Mouse (Mus musculus) retina, embryonic 14.5 days (tissue): Measurements from ENCODE around the gene Sec24d.

ENCODE experiments used
- DNase-seq: peaks from one replicate; pipeline ENCODE4 v3.0.0-alpha.2; 2015; ENCODE audit warnings: low spot score

Gene Sec24d

DNA sequence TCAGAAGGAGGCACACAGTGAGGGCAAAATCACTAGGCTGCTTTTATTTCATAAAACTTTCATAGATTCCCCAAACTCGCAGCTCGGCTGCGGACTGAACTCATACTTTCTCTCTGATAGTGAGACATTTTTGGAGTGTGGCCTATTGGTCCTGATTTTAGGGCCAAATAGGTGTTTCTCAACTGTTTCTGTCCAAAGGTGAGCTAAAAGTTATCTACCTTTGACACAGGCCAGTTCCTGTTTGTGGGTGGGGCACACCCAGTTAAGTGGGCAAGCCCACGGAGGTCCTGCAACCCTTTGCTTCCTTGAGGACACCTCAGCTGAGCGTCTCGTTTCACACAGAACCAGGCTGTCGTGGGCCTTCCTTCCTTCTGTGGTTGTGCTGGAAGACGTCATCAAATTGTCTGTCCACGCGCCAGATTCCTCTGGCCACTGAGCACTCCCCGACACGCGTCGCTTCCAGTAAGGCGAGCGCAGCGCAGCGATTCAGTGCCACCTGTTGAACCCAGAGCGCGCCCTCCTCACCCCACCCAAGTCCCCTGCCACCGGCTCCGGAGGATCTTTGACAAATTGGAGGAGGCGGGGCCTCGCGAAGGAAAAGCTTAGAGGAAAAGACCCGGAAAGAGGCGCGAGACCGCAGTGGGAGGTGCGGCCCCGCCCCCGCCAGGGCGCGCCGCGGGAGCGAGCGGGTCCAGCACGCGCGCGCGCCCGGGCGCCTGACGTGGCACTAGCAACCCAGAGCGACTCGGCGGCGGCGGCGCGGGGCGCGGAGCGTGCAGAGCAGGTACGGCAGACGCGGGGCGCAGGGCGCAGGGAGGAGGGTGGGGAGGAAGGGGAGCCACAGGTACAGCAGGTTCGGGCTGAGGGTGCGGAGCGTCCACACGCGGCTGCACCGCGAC, at the start of gene Sec24d:
Gene Sec24d (plus strand): TSS at position 703 of the 899 bp plus-strand sequence.
- peak; percentile 78 for DNase-seq

- DNase-seq: no peak
These were observed 48.6 kb upstream of the Sec24d start for GRCm38 (mm10) chr3:123218646-123219045.

DNA sequence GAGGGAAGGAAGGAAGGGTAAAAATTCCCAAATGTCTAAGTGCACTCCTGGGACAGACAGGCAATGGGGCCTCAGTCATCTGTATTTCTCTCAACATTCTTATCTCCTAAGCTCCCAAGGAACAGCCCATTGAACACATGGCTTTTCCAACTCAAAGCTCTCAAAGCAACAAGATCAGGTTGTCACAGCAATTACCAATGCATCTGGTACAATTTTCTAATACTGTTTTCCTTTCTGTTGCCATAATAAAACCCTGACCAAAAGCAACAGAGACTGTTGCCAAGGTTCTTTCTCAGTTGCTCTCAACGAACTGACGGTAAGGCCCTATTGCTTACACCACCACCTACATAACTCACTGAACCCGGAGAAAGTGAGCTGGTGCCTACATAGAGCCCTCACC, 40.0 kb upstream of the Sec24d start:
- DNase-seq: no peak

DNA sequence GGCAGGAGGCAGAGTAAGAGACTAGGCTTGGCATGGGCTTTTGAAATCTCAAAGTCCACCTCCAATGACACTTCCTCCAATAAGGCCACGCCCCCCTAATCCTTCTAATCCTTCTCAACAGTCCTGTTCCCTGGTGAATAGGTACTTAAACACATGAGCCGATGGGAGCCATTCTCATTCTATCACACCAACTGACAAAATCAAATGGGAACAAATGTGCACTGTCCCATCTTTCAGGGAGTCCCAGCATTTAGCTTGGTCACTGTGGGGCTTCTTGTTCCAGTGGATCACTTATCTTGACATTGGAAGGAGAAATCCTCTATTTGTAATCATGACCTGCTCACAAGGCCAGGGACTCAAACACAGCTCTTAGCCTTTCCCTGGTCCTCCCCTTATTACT, 35.6 kb upstream of the Sec24d start:
- DNase-seq: no peak

- DNase-seq: peak; percentile 67
These were observed 32.9 kb upstream of the Sec24d start for GRCm38 (mm10) chr3:123234191-123234836.

- DNase-seq: peak; percentile 50
These were observed 31.8 kb upstream of the Sec24d start for GRCm38 (mm10) chr3:123235495-123235894.

DNA sequence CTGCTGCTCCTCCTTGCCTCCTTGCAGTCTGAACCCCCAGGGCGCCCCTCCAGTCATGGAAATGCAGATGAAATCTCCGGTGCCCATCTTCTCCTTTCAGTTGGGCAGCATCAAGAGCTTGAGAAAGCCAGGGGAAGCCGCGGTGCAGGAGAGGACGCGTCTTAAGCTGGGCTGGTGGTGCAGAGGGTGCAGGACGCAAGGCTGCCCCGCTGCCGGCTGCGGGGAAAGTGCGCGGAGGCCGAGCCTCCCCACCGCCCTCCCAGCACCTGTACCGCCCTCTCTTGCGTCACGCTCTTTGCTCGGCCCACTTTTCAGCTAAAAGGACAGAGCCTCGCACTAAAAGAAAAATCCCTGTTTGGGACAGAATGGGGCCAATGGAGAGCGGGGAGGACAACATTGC, 31.3 kb upstream of the Sec24d start, which contains the start of gene Synpo2:
Gene Synpo2 (minus strand): TSS at position 229 of the 400 bp plus-strand sequence.
- DNase-seq: peak; percentile 58

DNA sequence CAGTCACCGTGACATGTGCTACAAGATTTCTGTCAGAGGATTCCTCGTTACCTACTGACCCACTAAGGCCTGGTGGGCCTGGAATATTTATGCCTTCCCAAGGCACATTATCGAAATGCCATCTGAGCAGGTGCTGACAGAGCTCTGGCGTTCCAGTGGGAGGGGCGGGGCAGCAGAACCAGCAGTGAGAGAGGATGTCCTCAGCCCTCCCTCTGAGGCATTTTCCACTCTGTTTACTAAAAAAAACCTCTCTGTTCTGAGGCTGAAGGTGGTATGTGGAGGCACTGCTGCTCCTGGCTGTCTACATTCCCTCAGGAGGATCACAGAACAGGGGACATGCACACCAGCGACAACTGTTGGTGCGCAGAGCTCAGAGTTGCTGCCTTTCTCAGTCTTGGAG, 30.2 kb upstream of the Sec24d start:
- peak; percentile 48 for DNase-seq

DNA sequence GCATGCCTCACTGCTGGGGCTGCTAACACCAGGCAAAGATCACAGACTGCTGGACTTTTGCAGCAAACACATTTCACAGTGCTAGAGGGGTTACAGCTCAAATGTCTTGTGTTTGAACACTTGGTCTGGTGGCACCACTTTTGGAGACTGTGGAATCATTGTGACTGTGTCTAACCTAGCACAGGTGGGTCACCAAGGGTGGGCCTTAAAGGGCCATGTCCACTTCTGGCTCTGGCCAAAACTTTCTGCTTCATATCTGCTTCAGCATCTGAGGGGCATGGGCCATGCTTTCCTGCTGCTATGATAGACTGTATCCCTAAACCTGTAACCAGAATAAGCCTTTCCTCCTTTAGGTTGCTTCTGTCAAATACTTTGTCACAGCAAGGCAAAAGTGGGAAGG, 29.8 kb upstream of the Sec24d start:
- no peak for DNase-seq

GRCm38 (mm10) chr3:123244376-123244775, 22.9 kb upstream of the Sec24d start:
- DNase-seq: no peak

- no peak for DNase-seq
These were observed 21.6 kb upstream of the Sec24d start for GRCm38 (mm10) chr3:123245646-123246045.

GRCm38 (mm10) chr3:123256181-123257101, 10.8 kb upstream of the Sec24d start:
- no peak for DNase-seq

GRCm38 (mm10) chr3:123258709-123259108, 8.5 kb upstream of the Sec24d start:
- DNase-seq: no peak

GRCm38 (mm10) chr3:123264706-123265105, 2.5 kb upstream of the Sec24d start:
- no peak for DNase-seq

DNA sequence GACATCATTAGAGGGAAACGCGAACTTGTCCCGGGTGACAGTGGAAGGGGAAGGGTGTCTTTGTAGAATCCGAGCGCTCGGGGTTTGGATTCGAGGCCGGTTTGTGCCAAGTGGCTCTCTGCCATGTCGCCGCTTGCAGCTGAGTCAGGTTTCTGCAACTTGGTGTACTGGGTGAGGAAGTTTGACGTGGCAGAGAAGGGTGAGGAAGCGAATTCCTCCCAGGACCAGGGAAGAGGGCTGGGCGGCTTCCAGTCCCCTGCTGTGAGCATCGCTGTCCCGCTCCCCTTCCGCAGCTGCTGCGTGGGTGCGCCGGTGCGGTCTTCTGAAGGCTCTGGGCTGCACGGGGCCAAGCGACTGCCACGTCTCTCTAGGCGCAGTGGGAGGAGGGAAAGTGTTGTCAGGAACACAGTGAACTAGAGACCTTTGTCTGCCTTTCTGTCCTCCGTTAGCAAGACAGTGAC, 516 bp downstream of the Sec24d start:
- peak; percentile 47 for DNase-seq

GRCm38 (mm10) chr3:123282866-123283615, 15.8 kb downstream of the Sec24d start:
- no peak for DNase-seq

GRCm38 (mm10) chr3:123284284-123284683, 17.0 kb downstream of the Sec24d start:
- DNase-seq: no peak

DNA sequence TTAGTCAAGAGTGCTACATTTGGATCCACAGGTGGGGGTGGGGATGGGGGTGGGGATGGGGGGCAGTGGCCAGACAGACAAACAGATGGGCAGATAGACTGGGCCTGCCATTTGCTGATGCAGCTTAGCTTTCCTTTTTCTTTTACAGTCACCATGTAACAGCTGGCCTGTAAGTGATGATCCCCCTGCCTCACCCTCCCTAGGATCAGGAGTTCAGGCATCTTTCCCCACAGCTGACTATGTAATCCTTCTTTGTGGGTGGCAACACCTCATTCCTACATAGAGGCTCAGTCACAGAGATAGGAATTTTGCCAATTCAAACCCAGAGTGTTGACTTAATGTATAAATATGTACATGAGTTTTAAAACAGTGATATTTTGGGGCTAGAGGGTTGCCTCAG, 18.4 kb downstream of the Sec24d start:
- DNase-seq: no peak

DNA sequence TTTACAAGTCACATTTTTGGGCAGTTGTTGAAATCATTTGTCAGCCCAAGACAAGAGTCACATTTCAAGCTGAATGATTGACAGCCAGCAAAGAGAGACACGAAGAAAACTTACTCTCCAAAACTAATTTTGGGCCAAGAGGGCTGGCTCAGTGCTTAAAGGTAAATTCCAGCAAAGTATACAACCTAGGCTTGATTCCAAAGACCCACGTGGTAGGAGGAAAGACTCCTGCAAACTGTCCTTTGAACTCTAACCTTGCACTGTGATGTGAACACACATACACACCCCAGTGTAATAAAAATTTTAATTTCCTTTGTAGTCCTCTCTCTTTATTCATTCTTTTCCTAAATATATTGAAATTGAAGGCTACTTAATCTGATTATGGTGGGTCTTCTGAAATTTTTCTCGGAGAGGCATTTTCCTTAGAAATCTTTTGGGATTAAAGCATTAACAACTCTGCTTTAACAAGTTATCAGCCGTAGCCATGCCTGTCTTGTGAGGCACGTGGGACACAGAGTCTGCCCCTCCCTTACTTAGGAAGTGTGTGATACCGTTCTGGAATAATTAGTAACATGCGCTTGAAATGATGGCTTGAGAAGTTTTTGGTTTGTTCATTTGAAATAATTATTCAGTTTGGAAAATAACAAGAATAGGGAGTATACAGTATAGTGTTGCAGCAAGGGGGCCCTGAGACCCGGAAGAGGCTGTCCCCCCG, 21.8 kb downstream of the Sec24d start:
- no peak for DNase-seq

DNA sequence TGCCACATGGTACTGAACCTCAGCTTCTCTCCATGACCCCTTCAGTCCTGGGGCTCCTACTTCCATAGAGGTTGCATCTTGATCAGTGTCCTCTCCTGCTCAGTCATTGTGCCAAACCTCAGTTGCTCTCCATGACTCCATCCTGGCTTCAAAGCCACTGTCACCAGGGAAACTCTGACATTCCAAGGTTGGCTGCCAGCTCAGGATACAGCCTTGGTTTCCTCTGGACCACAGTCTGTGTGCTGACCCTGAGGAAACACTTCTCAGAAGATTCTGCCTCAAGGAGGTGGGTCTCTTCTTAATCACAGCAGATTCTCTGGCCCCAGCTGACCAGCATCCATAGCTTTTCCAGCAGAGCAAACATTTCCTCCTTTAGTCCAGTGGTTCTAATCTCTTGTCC, 24.4 kb downstream of the Sec24d start:
- no peak for DNase-seq

DNA sequence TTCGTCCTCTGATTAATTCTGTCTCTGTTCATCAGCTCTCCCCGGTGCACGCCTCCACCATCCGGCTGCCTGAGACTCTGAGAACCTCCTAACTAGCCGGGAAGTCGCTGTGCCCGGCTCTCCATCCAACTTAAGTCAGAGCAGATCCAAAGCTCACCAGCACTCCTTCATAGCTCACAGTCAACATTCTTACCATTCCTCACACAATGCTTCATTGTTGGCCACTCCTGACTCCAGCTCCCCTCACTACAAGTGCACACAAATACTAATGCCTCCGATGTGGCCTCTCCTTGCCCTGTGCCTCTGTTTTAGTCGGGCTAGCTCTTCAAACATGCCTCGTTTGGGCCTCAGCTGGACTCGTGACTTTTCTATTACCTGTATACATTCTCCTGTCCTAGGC, 29.4 kb downstream of the Sec24d start:
- DNase-seq: no peak
